Mouse (Mus musculus) cortical plate, adult 2 months (tissue): ENCODE data around the gene Cmss1. TPM values are rescaled to one million over a fixed set of nuclear protein-coding genes. Genes with fewer than 3 reads are reported as not detected.

Source experiments
- H3K27ac ChIP-seq: fragments of 200-500 bp; 2 replicates; pipeline ENCODE4 v1.5.1; 2012; ENCODE audit warnings: low read length, control low read depth, inconsistent platforms; ENCODE audit not compliant: insufficient read depth
- H3K4me1 ChIP-seq: fragments of 200-500 bp; 2 replicates; pipeline ENCODE4 v1.6.1; 2011; ENCODE audit warnings: low read length; ENCODE audit not compliant: control insufficient read depth, insufficient read depth
- H3K4me3 ChIP-seq: fragments of 200-500 bp; 2 replicates; pipeline ENCODE4 v1.5.1; 2011; ENCODE audit warnings: mild to moderate bottlenecking, low read length, control low read depth; ENCODE audit not compliant: insufficient read depth
- CTCF ChIP-seq: fragments of 200-500 bp; IDR thresholded peaks from 2 replicates; pipeline ENCODE4 v1.5.1; 2011; ENCODE audit warnings: mild to moderate bottlenecking, control low read depth, low read length; ENCODE audit not compliant: insufficient read depth; ENCODE audit errors: extremely low read depth
- POLR2A ChIP-seq: fragments of 200-500 bp; IDR thresholded peaks from 2 replicates; pipeline ENCODE4 v1.6.1; 2011; ENCODE audit warnings: mild to moderate bottlenecking, low read length, control low read depth; ENCODE audit not compliant: insufficient read depth; ENCODE audit errors: extremely low read depth
- polyA plus RNA-seq: library from polyadenylated mRNA; depleted of rRNA; stranded (reverse); fragments of >200 nt; gene quantifications from 2 replicates; pipeline ENCODE4 v1.2.3, GENCODE M21; 2012

Cmss1 gene
- polyA plus RNA-seq, 1 experiment: 9.5 TPM

DNA sequence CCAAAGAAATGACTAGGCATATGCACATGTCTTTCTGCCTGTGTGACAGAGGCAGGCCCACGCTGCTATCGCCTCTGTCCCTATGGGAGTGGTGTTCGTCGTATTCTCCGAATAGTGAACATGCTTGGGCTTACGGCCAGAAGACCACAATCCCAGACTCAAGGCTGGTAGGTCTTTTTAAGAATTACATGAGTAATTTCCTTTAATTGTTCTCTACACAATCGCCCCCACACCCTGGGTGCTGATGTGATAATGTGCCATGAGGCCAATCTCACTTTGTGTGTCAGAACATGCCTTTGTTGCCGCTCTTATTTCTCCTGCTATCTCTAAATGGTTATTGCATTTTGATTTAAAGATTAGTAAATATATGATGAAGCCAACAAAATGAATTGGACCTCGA is 121.4 kb downstream of the Cmss1 start:
- H3K27ac ChIP-seq: no peak overlapping the region
- H3K4me3 ChIP-seq: no peak overlapping the region
- TF ChIP-seq POLR2A (no peak), CTCF (no peak)
- H3K4me1 ChIP-seq: no peaks in the 10 kb centered on the region; the same call in 1 of the 2 replicates

DNA sequence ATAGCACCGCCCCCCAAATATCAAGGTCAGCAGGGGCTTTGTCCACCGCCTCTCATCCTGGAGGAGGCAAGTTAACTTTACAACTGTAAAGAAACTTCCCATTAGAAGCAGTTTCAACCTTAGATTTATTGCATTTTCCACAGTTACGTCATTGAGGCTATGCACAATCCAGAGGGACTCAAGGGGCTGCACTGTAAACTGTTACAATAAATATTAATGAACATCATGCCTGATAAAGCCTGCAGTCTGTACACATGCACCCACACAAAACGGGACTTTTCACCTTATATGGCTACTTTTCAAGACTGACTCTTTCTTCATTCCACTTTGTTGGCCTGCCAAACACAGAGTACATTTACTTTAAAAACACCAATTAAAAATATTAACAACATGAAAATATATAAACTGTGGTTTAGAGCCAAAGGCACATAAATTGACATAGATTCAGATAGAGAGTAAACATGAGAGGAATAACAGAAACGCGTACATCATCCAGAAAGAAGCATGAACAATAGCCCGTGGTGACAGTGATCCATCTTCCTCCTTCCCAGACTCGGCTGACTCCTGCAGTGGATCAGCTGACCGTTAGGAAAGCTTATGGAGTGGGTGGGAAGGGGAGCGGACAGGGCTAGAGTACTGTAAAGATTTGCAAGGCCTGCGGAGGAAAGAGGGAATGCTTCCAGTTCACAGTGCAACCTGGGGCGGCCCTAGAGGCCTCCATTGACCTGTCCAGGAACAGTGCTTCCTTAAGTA is 122.4 kb downstream of the Cmss1 start:
- Histone ChIP-seq H3K27ac (no peak overlapping the region), H3K4me3 (no peak overlapping the region), H3K4me1 (no peaks in the 10 kb centered on the region; the same call in 1 of the 2 replicates)
- TF ChIP-seq POLR2A (no peak), CTCF (no peak)

GRCm38 (mm10) chr16:57483503-57483902 is 123.2 kb downstream of the Cmss1 start:
- Histone ChIP-seq H3K4me1 (no peaks in the 10 kb centered on the region; the same call in 1 of the 2 replicates), H3K27ac (no peak overlapping the region), H3K4me3 (no peak overlapping the region)
- TF ChIP-seq POLR2A: no peak
- TF ChIP-seq CTCF: no peak

DNA sequence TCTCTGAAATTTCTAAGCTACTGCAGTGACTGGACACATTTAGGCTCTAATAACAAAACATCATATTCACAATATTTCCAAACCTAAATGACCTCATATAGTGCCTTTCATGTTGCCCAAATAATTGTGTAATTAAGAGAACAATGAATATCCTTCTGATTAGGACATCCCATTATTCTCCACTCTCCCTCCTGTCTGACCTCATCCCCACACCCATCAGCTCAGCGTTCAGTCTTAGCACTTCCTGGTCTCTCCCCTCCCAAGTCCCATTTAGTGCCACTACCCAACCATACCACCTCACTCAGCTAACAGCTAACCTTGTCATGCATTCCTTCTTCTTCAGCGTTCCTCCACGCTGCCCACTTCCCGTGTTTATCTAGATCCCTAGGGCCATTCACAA is 123.8 kb downstream of the Cmss1 start:
- no peak for TF ChIP-seq POLR2A
- TF ChIP-seq CTCF: no peak
- Histone ChIP-seq H3K4me1 (no peaks in the 10 kb centered on the region; the same call in 1 of the 2 replicates), H3K27ac (no peak overlapping the region), H3K4me3 (no peak overlapping the region)

DNA sequence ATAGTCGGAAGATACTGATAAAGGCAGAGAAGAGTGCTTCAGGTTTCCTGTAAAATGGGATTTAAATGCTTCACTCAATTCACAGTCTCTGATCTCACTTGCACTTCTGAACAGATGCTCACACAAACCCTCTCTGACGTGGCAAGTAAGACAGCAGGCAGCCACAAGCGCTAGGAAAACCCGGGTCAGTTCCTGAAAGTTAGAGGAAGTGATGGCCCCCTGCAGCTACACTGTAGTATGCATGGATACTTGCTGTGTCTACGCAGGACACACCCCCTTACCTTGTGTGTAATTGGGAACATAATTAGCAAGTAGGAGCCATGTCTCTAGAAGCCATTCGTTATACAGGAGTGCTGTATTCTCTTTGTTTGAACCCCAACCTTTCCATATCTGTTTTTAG is 124.4 kb downstream of the Cmss1 start:
- Histone ChIP-seq H3K4me3 (no peak overlapping the region), H3K27ac (no peak overlapping the region), H3K4me1 (no peaks in the 10 kb centered on the region; the same call in 1 of the 2 replicates)
- no peak for TF ChIP-seq CTCF
- TF ChIP-seq POLR2A: no peak

DNA sequence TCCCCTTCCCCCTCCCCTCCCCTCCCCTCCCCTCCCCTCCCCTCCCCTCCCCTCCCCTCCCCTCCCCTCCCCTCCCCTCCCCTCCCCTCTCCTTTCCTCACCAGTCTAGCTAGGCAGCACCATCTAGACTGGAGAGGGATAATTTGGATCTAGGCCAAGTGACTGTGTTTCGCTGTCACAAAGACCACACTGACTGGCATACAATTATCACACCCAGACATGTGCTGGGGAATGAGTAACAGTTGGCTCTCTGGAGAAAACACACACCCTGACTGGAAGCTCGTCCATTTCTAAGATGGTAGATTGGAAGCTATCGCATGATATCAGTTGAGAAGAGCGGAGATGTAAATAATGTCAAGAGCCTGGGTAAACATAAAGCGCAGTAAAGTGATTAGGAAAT is 126.9 kb downstream of the Cmss1 start:
- Histone ChIP-seq H3K27ac (no peak overlapping the region), H3K4me3 (no peak overlapping the region), H3K4me1 (no peaks in the 10 kb centered on the region)
- TF ChIP-seq POLR2A: no peak
- TF ChIP-seq CTCF: no peak

DNA sequence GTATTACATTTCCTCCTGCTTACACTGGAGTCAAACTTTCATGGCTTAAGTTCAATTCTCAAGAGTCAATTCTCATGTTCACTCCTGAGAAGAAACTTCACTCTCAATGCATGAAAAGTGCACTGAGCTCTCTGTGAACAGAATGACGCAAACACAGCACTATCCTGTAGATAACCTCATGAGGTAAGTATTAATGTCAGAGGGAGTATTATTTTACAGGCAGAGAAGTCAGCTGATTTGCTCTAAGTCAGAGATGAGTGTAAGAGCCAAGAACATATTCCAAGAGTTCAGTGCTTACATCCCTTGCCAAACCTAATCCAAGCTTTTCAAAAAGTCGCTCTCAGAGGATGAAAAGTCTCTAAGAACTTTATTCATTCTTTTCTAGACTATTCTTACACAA is 128.2 kb downstream of the Cmss1 start:
- Histone ChIP-seq H3K27ac (no peak overlapping the region), H3K4me1 (no peaks in the 10 kb centered on the region), H3K4me3 (no peak overlapping the region)
- TF ChIP-seq CTCF (no peak), POLR2A (no peak)

GRCm38 (mm10) chr16:57473415-57474085 is 133.1 kb downstream of the Cmss1 start:
- Histone ChIP-seq H3K4me1 (no peaks in the 10 kb centered on the region), H3K4me3 (no peak overlapping the region), H3K27ac (no peak overlapping the region)
- TF ChIP-seq POLR2A (no peak), CTCF (no peak)

DNA sequence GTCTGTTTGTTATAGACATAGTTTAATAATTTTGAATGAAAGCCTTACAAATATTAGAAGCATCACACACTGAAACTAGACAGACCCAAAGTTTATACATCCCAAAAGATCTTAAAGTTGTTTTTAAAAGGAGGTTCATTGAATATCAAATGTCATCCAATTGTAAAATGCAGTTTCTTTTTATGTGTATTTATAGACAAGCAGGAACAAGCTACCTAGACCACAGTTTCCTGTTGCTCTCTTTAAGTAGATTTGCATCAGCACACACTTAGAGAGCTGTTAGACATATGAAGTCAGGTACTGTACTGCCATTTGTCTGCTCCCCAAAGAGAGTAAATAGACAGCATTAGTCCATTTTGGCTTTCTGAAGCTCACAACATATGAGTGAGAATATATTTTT is 135.6 kb downstream of the Cmss1 start:
- TF ChIP-seq POLR2A: no peak
- TF ChIP-seq CTCF: no peak
- H3K27ac ChIP-seq: no peak overlapping the region
- H3K4me1 ChIP-seq: no peaks in the 10 kb centered on the region
- H3K4me3 ChIP-seq: no peak overlapping the region

DNA sequence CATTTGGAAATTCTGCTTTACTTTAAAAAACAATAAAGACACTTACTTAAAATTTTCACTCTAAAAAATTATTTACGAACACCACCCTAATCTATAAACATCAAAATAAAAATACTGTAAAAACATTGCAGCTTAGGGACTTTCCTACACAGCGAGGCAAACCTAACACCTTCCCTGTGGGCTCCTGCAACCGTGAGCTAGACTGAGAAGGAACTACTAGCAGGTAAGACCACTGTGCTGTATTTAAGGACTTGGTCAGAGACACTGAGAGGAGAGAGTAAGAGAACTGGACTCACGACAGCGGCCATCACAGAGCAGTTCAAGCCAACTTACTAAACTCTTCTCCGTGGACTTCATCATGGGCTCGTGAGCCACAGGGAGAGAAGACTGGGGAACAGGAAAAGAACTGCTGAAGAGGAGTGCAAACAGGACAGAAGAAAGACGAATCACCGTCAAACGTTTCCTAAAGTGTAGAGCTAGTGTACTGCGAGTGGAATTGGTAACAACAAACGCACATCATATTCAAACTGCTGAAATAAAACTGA is 136.3 kb downstream of the Cmss1 start:
- H3K4me3 ChIP-seq: no peak overlapping the region
- TF ChIP-seq CTCF (no peak), POLR2A (no peak)
- no peak overlapping the region for H3K27ac ChIP-seq
- H3K4me1 ChIP-seq: no peaks in the 10 kb centered on the region
